8 mouse cellular contexts compared by ENCODE assay signal in the genomic region with DNA sequence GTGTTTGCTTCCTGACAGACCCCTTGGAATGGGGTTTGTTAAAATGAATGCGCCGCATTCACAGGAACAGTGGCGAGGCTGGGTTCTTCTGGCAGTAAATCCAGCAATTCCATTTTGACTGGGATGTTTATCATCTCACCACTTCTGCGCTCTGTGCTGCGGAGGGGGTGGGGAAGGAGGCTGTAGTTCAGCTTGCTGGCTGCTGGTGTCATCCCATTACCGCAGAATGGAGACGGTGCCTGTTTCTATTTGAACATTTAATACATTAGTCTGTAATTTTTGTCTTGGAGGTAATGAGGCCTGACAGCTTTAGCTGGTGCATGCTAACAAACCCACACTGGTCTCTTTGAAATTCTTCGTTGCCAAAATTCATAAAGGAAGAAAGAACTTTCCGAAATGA.
DNase-seq lines count a peak whose midpoint lies in the region; ATAC-seq lines count a peak whose summit lies in the region.

No protein-coding gene starts in this region.

- H3K27ac ChIP-seq in heart, embryonic 13.5 days (replicated peaks): no peak overlapping the region
- no peak overlapping the region for H3K27ac ChIP-seq in embryonic facial prominence, embryonic 14.5 days (replicated peaks; ENCODE audit: low read depth, low read length)
- H3K27ac ChIP-seq in stomach, embryonic 14.5 days (ENCODE audit: low read length): no peak overlapping the region

- 0 out of 2 replicates have a peak overlapping the region, but pooled peaks have one; percentile 4 for H3K4me2 ChIP-seq in heart, embryonic 13.5 days
- 0 out of 2 replicates have a peak overlapping the region, but pooled peaks have one; percentile 12 for H3K4me2 ChIP-seq in embryonic facial prominence, embryonic 14.5 days (ENCODE audit: low read depth, low read length)
- no peak overlapping the region for H3K4me2 ChIP-seq in stomach, embryonic 14.5 days (replicated peaks; ENCODE audit: low read depth, low read length)

- H3K4me1 ChIP-seq in heart, embryonic 13.5 days: no peaks in the 10 kb centered on the region
- H3K4me1 ChIP-seq in embryonic facial prominence, embryonic 14.5 days (ENCODE audit: control insufficient read depth, insufficient read depth, low read length): no peaks in the 10 kb centered on the region
- H3K4me1 ChIP-seq in stomach, embryonic 14.5 days (ENCODE audit: control insufficient read depth, insufficient read depth, low read length): no peaks in the 10 kb centered on the region

- H3K9me3 ChIP-seq in heart, embryonic 13.5 days: no peaks in the 10 kb centered on the region
- H3K9me3 ChIP-seq in embryonic facial prominence, embryonic 14.5 days (ENCODE audit: control insufficient read depth, low read length): no peaks in the 10 kb centered on the region
- no peaks in the 10 kb centered on the region for H3K9me3 ChIP-seq in stomach, embryonic 14.5 days (ENCODE audit: control insufficient read depth, low read depth, low read length)

- no peak for ATAC-seq in heart, embryonic 13.5 days (ENCODE audit: extremely low read depth, insufficient number of reproducible peaks, low FRiP score, low TSS enrichment)
- ATAC-seq in embryonic facial prominence, embryonic 14.5 days (ENCODE audit: low read depth): peak; percentile 68; the same call in 1 of the 2 replicates
- ATAC-seq in stomach, embryonic 14.5 days (ENCODE audit: insufficient number of reproducible peaks, insufficient read depth, low FRiP score, low read depth): peak; percentile 46; the same call in 1 of the 2 replicates
- no peak for ATAC-seq in megakaryocyte-erythroid progenitor cell, adult 5-6 weeks (replicated peaks; ENCODE audit: low FRiP score, low TSS enrichment, poor library complexity, severe bottlenecking)

- no peak overlapping the region for H3K4me3 ChIP-seq in heart, embryonic 13.5 days
- H3K4me3 ChIP-seq in embryonic facial prominence, embryonic 14.5 days (ENCODE audit: low read depth, low read length): no peak overlapping the region
- H3K4me3 ChIP-seq in stomach, embryonic 14.5 days (ENCODE audit: low read depth, low read length): no peak overlapping the region

- DNase-seq in heart, adult 8-10 months (ENCODE audit: low spot score): no peak
- DNase-seq in adrenal gland, postnatal 14 days: peak; percentile 46
- DNase-seq in embryonic facial prominence, embryonic 14.5 days (ENCODE audit: low spot score): peak; percentile 61
- peak; percentile 44 for DNase-seq in kidney, postnatal 10 days
- DNase-seq in lung, postnatal 4 days: peak; percentile 5 to 18

- no peak overlapping the region for H3K9ac ChIP-seq in heart, embryonic 13.5 days
- H3K9ac ChIP-seq in embryonic facial prominence, embryonic 14.5 days (ENCODE audit: low read depth, low read length): no peak overlapping the region
- H3K9ac ChIP-seq in stomach, embryonic 14.5 days (replicated peaks; ENCODE audit: low read depth, low read length): no peak overlapping the region

- no peaks in the 10 kb centered on the region for H3K27me3 ChIP-seq in heart, embryonic 13.5 days (replicated peaks)
- no peaks in the 10 kb centered on the region for H3K27me3 ChIP-seq in embryonic facial prominence, embryonic 14.5 days (replicated peaks; ENCODE audit: control insufficient read depth, insufficient read depth, low read length)
- no peaks in the 10 kb centered on the region for H3K27me3 ChIP-seq in stomach, embryonic 14.5 days (ENCODE audit: control insufficient read depth, insufficient read depth, low read length)

- H3K36me3 ChIP-seq in heart, embryonic 13.5 days: no peaks in the 10 kb centered on the region
- H3K36me3 ChIP-seq in embryonic facial prominence, embryonic 14.5 days (ENCODE audit: control insufficient read depth, insufficient read depth, low read length): no peaks in the 10 kb centered on the region
- H3K36me3 ChIP-seq in stomach, embryonic 14.5 days (ENCODE audit: control insufficient read depth, insufficient read depth, low read length): no peaks in the 10 kb centered on the region

- 36% methylated on average over 9 of the region's 9 CpGs for WGBS in heart, embryonic 13.5 days
- 46% methylated on average over 9 of the region's 9 CpGs for WGBS in embryonic facial prominence, embryonic 14.5 days
- 26% methylated on average over 9 of the region's 9 CpGs for WGBS in stomach, embryonic 14.5 days

Comparison
In these comparisons a context has a peak if more than half of its experiments do, and no peak if none do; other contexts are left out.
1. ATAC-seq: peak in embryonic facial prominence, embryonic 14.5 days (single experiment) and stomach, embryonic 14.5 days (single experiment); none in heart, embryonic 13.5 days (single experiment) and megakaryocyte-erythroid progenitor cell, adult 5-6 weeks (single experiment).